Mouse (Mus musculus): ENCODE measurements around the gene Dld.

The Dld gene

DNA sequence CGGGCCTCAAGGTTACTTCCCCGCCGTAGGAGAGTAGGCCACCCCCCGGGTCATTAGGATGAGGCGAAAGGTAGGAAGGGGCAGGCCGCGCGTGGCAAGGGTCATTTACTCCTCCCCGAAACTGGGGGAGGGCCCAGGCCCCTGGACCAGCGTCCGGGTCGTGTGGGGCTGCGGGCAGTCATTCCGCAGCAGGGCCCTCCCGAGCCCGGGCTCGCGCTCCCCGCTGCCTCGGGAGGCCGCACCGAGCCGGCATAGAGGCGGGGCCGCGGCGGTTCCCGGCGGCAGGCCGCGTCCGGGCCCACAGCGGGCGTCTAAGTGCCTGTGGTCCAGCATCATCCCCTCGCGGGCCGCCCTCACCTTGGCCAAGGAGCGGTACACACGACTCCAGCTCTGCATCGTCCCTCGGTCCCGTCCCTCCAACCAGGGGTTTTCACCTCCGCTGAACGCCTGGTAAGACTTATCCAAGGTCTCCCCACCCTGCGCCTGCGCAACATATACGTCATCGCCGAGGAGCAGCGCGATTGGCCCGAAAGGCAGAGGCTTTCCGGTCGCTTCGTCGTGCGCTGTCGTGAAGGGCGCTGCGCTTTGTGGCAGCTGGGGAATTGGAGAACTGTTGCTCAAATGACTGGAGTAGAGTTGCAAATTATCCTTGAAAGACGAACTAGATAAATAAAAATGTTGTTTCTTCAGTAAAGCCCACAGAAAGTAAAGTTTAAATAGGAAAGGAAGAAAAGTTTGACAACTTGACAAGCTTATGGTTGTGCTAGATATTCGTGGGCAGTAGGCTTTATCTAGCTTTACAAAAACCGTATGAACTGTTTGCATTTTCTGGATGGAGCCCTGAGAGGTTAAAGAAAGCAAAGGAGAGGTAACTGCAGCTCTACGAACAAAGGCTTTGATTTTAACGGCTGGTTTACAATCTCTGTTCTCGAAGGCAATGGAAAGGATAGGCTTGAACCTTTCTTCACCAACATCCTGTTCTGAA, at the start of gene Dld:
TSS of gene Dld (minus strand) at position 510 of the 985 bp plus-strand sequence.
- DNase-seq (ENCODE audit: low spot score): peak; percentile 97

GRCm38 (mm10) chr12:31400821-31401220, 49.6 kb upstream of the Dld start:
- no peak for DNase-seq (ENCODE audit: low spot score)

DNA sequence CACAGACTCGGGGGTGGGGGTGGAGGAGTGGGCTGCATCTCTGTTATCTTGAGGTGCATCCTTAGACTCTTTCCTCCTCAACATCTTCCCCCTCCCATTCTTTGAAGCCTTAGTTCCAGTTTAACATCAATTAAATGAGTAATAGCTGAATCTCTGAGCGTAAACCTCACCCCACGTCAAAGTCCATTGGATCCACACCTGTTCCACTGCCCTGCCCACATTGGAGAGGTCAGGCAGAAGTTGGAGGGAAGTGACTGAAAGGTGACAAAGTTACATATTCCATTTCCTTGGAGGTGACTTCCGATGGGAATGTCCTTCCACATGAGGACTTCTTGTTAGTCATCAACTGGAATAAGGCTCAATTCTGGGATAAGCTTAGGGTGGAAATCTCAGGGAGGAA, 46.5 kb upstream of the Dld start:
- no peak for DNase-seq (ENCODE audit: low spot score)

- DNase-seq (ENCODE audit: low spot score): no peak
These were observed 44.6 kb upstream of the Dld start for GRCm38 (mm10) chr12:31395895-31396294.

DNA sequence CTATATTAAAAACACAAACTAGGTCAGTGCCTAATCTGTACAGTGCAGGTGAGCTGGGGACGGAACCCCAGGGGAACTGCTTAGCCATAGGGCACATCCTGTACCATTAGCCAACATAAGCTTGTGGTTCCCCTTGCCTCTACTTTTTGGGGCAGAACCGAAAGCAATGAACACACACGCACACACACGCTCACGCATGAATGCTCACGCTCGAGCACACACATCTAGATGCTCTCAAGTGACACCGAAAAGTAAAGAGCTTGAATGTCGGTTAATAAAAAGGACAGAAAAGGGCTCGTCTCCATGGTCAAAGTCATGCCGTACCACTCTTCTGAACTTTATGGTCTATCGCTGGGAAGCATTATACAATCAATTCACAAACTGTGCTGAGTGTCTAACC, 40.4 kb upstream of the Dld start:
- no peak for DNase-seq (ENCODE audit: low spot score)

GRCm38 (mm10) chr12:31390571-31390970, 39.3 kb upstream of the Dld start, which contains the start of gene Slc26a3:
Gene Slc26a3 (plus strand): TSS chr12:31390871.
- no peak for DNase-seq (ENCODE audit: low spot score)

- no peak for DNase-seq (ENCODE audit: low spot score)
These were observed 36.0 kb upstream of the Dld start for GRCm38 (mm10) chr12:31387303-31387702.

GRCm38 (mm10) chr12:31382451-31382850, 31.2 kb upstream of the Dld start:
- DNase-seq (ENCODE audit: low spot score): no peak

GRCm38 (mm10) chr12:31380878-31381277, 29.6 kb upstream of the Dld start:
- DNase-seq (ENCODE audit: low spot score): no peak

DNA sequence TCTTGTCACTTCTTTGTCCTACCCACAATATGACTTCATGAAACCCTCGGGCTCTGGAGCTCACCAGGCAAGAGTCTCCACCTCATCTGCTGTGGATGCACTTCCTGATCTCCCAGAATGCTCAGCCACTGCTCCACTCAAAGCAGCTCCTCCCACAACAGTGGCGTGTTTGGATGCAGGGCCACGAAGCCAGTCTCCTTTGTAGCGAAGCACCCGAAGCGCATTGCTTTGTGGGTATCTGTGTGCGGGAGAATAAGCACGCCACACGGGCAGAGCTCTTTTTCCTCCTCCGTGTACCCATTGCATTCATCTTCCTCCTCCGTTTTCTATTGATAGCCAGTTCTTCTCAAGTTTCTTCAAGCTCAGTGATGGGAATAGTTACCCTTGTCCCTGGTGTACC, 26.0 kb upstream of the Dld start:
- no peak for DNase-seq (ENCODE audit: low spot score)

DNA sequence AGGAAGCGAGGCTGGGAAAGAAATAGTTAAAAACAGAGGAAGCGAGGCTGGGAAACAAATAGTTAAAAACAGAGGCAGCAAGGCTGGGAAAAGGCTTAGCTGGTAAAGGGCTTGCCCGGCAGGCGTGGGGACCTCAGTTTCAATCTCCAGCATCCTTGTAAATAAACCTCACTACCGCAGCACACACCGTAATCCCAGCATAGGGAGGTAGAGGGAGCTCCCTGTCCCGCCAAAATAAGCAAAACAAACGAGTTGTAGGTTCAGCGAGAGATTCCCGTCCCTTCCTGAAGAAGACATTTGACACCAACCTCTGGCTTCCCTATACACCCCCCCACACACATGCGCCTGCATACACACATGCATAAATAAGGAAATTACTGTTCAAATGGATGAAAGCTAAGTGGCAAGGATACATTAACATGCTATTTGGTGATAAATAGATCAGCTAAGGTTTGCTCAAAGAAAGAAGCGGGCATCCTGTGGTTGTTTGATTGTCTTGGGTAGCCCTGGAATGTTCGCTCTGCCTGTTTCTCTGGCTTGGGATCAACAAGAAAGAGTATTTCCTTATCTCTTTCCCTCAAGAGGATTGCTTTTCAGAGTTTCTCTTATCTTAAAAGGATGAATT, 25.2 kb upstream of the Dld start:
- DNase-seq (ENCODE audit: low spot score): peak; percentile 24

DNA sequence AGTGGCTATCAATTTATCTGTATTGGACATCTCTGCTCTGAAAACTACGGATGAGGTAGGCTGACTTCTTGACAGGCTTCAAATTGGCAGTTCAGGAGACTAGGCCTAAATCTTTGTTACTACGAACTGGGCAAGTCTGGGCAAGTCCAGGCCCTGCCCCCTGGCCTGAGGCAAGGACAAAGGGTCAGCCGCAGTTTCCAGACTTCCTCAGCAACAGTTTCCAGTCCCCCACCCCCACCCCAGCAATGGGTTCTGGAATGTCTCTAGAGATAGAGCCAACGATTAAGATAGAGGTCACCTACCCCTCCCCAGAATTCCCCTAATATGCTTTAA, 24.0 kb upstream of the Dld start:
- DNase-seq (ENCODE audit: low spot score): no peak

DNA sequence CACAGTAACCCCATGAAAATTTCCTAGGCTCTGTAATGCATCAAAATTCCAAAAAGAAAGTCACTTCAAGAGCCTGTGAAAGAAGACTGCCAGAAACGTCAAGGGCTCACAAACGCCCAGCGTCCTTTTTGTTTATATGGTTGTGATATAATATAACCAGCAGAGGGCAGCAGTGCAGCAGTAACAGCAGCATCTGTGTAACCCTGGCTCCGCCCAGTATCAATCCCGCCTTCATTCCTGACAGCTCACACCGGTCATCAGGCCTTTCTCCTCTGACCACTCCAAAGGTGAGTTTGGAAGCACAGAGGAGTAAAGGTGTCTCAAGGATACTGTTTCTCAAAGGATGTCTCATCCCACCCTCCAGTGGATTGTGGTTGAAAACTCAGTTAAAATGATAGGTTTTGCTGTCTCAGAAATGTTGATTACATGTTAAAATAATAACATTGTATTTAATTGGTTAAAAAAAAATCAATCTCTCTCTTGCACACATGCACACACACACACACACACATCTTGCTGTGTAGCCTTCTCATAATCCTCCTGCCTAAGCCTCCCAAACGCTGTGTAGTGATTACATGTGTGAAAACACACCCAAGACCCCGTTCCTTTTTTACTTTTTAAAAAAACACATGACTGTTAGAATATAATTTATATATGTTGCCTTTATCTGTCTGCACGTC, 23.5 kb upstream of the Dld start:
- peak; percentile 72 for DNase-seq (ENCODE audit: low spot score)

- DNase-seq (ENCODE audit: low spot score): no peak
These were observed 18.4 kb upstream of the Dld start for GRCm38 (mm10) chr12:31369656-31370055.

DNA sequence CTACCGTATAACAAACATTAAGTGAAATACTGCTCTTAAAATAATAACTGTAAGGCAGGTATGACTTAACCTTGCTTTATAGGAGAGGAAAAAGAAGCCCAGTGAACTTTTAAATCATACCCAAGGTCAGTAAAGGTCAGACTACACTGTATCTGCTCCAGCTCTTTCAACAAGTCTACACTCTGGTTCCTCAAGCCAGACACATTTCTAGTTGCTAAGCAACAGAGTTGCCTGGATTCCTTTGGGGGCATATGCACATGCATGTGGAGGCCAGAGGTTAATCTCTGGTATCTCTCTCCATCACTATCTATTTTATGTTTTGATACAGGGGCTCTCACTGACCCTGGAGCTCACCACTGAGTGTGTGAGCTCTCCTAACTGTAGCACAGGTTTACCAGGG, 17.9 kb upstream of the Dld start:
- DNase-seq (ENCODE audit: low spot score): no peak

DNA sequence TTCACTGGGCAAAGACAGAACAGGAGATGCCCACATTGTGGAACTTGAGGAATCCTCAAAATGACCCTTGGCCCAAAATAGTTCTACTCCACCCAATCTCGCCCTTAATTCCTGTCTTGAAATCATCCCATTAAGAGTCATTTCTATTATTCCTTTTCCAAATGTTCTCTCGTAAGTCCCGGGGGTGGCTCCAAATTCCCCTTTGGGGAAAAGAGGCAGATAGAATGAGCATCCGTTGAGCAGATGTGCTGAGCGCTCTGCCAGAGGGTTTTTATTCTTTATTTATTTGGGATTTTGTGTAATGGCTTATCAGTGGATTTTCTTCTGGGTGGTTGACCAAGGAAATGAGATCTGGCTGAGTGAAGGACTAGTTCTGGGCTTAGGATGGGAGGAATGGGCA, 16.5 kb upstream of the Dld start:
- DNase-seq (ENCODE audit: low spot score): no peak

- DNase-seq (ENCODE audit: low spot score): no peak
These were observed 15.2 kb upstream of the Dld start for GRCm38 (mm10) chr12:31366428-31366827.

GRCm38 (mm10) chr12:31350191-31350943, 886 bp downstream of the Dld start:
- no peak for DNase-seq (ENCODE audit: low spot score)

GRCm38 (mm10) chr12:31333261-31333660, 18.0 kb downstream of the Dld start:
- no peak for DNase-seq (ENCODE audit: low spot score)

DNA sequence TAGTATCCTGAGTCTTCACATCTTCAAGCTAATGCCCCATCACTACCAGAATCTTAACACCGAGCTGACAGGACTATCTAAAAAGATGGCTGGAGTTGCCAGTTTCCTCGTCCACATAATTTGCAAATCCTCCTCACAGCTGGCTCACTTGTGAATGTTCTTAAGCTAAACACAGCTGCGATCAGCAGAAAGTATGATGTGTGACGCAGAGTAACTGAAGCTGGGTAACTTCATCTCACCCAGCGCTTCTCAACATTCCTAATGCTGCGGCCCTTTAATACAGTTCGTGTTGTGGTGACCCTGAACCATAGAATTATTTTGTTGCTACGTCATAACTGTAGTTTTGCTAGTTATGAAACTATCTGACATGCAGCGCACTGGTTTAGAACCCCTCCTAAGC, 24.1 kb downstream of the Dld start:
- DNase-seq (ENCODE audit: low spot score): no peak

DNA sequence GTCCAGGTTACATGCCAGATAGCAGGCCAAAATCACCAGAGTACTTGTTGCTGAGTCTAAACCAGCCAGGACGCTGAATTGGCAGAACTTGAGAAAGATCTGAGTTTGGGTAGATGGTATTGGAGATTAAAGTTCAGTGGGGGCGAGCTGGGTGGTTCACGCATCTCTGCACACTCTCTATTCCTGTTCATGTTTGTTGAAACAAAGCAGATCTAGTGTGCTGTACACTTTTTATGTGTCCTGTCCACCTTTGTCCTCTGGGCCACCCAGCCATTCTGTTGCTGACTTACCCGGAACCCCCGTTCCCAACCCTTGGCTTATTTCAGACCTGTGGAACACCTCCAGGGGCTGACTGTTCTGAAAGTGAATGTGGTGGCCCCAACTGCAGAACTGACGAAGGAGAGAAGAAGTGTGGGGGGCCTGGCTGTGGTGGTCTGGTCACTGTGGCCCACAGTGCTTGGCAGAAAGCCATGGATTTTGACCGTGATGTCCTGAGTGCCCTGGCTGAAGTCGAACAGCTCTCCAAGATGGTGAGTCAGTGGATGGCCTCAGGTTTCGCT, 28.0 kb downstream of the Dld start:
- DNase-seq (ENCODE audit: low spot score): no peak

DNA sequence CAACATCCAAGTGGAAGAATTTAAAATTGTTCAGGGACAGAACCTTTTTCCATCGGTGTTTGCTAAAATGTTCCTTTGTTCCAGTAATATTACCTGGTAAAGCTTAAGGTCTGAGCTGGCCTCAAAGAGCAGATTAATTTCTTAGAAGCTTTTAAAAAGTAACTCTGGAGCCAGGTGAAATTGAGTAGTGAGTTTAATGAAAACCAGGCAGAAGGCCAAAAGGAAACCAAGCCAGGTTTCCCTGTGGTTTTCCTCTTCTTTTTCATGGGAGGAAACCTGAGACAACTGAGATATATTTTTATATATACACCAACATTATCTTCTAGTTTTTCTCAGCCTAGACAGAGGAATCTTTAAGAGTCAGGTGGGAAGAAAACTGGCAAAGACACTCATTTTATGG, 29.7 kb downstream of the Dld start:
- DNase-seq (ENCODE audit: low spot score): no peak
